Mouse (Mus musculus) WW6 (cell line): ENCODE data around the gene Tbc1d22a.

Experiments used
- DNase-seq: peaks from one replicate; pipeline ENCODE4 v3.0.0-alpha.2; 2013; ENCODE audit warnings: low read depth, low spot score

Gene Tbc1d22a

GRCm38 (mm10) chr15:86439015-86439796 is 224.9 kb downstream of the Tbc1d22a start:
- no peak for DNase-seq

GRCm38 (mm10) chr15:86444271-86444670 is 230.0 kb downstream of the Tbc1d22a start:
- DNase-seq, result no peak

- no peak for DNase-seq
These were observed 231.8 kb downstream of the Tbc1d22a start for GRCm38 (mm10) chr15:86446064-86446463.

DNA sequence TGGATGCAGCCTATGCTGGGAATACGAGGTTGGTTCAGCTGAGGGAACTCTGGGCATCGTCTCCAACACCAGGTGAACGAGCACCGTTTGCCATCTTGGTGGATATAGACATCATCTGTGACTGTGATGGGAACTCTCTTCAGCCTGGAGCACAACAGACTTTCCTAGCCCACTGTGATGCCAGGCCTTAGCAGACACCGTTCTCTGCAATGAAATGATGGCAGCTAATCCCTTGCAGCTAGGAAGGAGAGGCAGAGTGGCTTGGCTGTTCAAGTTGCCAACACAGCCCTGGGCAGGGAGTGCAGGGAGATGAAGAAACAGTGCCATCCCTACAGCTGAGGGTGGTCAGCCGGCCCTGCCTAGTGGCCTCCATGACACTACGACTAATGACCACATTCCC is 233.0 kb downstream of the Tbc1d22a start:
- DNase-seq, result no peak

DNA sequence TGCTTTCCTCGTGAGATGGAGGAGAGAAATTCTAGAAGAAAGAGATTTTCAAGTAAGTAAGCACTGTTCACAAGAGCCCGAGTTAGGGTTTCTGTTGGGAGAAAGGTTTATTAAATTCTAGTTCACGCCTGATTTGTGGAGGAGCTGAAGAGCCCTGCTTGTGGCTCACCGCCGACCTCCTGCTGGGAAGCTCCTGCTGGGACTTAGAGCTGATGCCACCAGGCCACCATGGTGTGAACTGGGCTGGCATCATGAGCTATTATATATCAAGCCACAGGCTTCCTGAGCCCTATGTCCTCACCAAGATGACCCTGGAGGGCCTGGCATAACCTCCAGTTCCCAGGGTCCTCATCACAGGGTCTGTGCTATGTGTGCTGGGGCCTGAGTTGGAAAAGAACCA is 235.0 kb downstream of the Tbc1d22a start:
- no peak for DNase-seq

GRCm38 (mm10) chr15:86449794-86450193 is 235.5 kb downstream of the Tbc1d22a start:
- no peak for DNase-seq

DNA sequence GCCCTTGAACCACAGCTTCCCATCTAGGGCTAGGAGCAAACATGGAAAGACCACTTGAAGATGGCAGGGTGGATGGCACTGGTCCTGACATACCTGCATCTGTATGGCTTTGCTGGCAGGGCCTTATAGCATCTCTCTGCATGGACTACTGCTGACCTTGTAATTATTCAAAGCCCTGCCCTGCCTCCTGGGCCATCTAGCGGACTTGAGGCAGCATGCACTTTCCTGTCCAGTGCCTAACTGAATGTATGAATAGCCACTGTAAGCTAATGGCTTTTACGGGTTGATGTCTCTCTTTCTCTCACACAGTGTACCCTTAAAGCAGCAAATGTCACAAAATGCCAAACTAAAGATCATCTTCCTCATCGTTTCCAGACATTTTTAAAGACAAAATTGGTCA is 245.2 kb downstream of the Tbc1d22a start:
- no peak for DNase-seq

DNA sequence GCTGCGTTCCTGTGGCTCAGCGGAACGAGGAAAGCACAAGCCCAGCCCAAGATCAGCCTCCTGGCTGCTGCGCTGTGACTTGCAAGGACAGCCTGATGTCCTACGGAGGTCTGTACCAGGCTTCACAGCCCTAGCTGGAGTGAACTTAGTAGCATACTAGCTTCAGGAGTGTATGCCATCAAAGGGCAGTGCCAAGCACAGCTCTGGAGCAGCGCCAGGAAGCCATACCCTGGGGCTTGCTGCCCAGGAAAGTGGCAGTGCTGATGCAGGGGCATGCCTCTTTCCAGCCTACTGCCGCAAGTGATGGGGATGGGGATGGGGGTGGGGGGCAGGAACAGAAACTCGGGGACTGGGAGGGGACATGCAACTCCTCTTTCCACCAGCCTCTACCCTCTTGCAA is 248.4 kb downstream of the Tbc1d22a start:
- DNase-seq, result no peak

DNA sequence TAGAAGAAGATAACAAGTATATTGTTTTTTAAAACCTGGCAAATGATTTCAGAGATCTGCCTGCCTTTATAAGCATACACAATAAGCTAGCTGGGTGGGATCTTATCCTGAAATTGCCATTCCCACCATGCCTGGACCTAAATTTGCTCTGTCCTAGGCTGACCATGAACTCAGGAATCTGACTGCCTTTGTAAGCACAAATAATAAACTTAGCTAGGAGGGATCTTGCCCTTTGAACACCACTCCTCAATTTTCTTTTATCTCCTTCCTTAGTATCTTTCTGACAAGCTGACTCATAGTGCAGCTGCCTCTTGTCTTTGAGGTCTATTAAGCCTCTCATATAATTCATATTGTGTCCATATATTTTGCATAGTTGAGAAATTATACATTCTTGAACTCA is 253.8 kb downstream of the Tbc1d22a start:
- DNase-seq, result no peak

GRCm38 (mm10) chr15:86471136-86471535 is 256.9 kb downstream of the Tbc1d22a start:
- DNase-seq, result no peak

GRCm38 (mm10) chr15:86473473-86473872 is 259.2 kb downstream of the Tbc1d22a start:
- DNase-seq, result no peak

- no peak for DNase-seq
These were observed 260.7 kb downstream of the Tbc1d22a start for GRCm38 (mm10) chr15:86474951-86475350.

DNA sequence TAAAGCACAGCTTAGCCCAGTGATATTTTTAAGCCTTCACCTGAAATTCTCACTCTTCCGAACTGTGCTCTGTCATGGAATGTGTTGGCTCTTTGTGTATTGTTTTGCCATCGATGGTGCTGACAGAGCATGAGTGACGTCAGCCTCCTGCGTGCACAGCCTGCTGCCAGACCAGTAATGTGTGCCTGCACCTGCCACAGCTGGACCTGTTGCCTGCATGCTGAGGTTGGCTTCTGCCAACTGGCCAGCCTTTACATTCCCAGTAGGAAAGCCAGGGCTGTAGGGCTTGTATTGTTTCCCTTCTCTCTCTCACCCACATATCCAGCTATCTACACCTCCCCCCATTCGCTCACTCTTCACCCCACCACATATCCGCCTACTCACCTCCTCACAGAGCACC is 262.2 kb downstream of the Tbc1d22a start:
- DNase-seq, result no peak

DNA sequence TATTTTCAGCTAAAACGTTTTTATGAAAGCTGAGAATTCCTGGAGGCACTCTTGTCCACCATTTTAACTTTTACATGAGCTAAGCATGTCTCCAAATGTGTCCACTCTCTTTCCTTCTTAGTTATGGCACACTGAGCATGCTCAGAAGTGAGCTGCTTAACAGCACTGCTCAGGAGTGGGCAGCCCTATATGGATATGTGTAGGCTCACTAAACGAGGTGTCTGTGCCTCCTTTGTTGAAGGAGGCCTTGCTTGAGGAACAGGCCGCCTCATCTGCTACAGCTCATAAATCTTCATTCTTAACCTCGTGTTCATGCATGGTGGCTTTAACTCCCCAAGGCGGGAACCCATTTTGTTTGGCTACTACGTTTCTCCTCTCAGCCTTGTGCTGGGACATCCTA is 262.8 kb downstream of the Tbc1d22a start:
- DNase-seq, result no peak

GRCm38 (mm10) chr15:86477471-86477992 is 263.3 kb downstream of the Tbc1d22a start:
- no peak for DNase-seq

DNA sequence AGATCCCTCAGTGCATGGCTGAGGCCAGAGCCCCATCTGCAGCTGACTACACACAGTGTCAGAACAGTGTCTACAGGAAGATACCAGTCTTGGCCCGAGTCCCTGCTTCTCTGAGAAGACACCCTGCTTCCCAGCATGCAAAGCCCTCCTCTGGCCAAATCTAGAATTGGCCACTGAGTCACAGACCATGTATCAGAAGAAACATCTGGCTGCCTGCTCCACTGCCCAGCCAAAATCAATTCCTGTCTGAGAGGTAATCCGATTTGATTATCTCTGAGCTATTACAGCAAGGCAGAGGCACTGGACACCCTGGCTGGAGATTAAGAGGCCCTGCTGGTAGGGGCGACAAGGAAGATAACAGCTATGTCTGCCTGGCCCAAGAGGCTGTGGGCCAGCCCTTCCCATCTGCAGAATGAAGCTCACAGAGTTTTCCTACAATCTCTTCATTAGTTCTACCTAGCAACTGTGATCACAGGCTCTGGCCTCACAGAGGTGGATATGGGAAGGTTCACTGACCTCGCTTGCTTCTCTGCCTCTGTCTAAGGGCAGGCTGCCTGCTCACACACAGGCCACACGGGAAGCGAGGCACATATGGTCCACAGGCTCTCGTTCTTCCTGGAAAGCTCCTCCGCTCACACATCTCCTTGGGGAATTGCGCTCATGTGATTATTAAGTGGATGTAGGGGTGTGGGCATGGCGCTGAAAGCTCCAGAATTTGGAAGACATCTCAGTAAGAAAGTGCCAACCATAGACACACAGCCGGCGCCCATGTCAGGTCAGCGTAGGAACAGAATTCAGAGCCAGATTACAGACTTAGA is 264.6 kb downstream of the Tbc1d22a start:
- no peak for DNase-seq

DNA sequence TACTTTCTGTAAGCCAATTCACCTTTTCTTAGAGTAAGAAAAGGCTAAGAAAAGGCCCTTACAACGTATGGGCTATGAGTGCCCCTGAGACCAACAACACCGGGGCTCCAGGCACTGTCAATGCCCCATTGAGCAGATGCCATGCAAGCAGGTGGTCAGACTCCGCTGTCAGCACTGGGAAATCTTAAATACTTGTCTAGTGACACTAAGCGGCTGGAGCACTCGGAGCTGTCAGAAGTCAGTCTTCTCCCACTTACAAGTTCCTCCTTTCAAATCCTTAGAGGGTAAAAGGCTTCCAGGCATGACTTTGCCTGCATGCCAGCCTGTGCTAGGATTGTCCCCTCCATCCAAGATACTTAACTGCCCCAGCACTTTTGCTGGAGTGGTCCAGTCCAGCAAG is 268.1 kb downstream of the Tbc1d22a start:
- no peak for DNase-seq

- no peak for DNase-seq
These were observed 271.6 kb downstream of the Tbc1d22a start for GRCm38 (mm10) chr15:86485815-86486214.

GRCm38 (mm10) chr15:86487359-86487758 is 273.1 kb downstream of the Tbc1d22a start:
- no peak for DNase-seq

GRCm38 (mm10) chr15:86491434-86492099 is 277.3 kb downstream of the Tbc1d22a start:
- no peak for DNase-seq

DNA sequence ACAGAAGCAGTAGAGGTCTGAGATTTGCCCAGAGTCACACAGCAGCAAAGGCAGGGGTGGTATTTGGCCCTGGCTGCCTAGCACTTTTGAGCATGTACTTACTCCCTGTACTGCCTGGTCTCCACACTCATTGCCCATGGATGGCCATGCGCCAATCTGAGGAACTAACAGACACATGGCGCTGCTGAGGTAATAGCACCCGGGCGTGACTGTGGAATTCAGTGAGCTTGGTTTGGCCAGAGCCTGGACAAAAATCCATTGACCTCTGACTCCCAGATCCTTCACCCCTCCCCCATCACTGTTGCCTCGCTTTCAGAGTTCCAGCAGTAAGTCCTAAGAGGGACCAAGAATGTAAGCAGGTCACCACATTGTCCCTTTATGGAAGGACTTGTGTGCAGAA is 278.4 kb downstream of the Tbc1d22a start:
- no peak for DNase-seq

DNA sequence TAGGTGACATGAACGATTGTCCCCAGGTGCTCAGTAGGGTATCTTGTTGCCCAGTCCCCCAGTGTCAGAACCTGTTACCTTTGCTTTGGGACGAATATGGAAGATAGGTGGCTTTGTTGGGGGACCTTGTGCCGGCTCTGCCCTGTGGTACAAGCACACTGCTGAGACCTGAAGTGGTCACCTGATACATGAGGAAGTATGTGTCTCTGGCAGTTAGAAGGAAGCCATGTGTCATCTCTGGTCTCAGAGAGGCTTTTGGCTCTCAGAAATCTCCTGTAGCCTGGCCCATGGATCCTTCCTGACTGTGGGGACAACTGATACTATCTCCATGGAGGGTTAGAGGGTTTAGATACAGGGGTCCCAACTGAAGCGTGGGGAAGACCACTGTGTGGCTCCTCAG is 281.9 kb downstream of the Tbc1d22a start:
- DNase-seq, result no peak
